ENCODE assay signal across 12 mouse cellular contexts in the genomic region with DNA sequence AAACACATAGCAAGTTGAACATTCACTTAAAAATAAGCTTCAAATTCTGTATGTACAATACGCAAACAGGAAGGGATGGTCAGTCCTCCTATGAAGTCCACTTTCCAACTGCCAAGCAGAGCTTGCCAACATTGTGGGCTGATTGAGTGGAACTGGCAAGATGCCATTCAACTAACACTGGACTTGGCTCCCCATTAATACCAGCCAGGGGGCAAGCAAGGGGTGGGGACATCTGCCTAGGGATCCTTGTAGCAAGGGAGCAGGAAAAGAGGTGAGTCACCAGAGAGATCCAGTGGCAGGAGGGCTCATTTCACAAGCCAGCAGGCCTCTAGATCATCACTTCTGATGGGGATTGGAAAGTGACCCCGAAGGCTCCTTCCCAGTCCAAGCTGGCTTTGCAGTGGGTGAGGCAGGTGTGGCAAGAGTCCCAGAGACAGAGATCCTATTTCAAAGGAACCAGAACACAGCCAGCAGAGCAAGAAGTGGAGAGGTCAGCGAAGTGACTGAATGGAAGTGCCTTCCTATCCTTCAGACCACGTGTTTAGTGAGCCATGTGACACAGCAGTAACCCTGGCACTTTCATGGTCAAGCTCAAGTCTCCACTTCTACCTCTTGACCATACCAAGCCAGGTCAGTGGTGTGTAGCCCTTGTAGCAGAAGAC. TPM values are rescaled to one million over a fixed set of nuclear protein-coding genes. Genes with fewer than 3 reads are reported as not detected.
A peak's percentile ranks its signal among the peaks of the same experiment; 100 is the strongest.
DNase-seq lines count a peak whose midpoint lies in the region; ATAC-seq lines count a peak whose summit lies in the region.
"Had no signal": no experiment of that assay in that cellular context is flagged by ENCODE, and none has a peak within 500 bp of the region (broad histone marks: within the 10 kb centered on the region; RNA-seq: fewer than 3 reads in every experiment).

No protein-coding gene starts in this region.

- DNase-seq in forebrain, embryonic 14.5 days (ENCODE audit: low spot score), result peak; percentile 29
- no peak for DNase-seq in forebrain, embryonic 11.5 days (ENCODE audit: low spot score)
- peak; percentile 40 for DNase-seq in 3134 (ENCODE audit: extremely low read depth, insufficient read length, low spot score)
- DNase-seq in fat pad, adult 2 months (ENCODE audit: extremely low read depth, low read depth, low spot score), result peak; percentile 51
- peak; percentile 57 to 72 for DNase-seq in kidney, postnatal 36 days
- DNase-seq in right cerebral cortex, adult 18-20 months, result no peak
- DNase-seq in urinary bladder, postnatal 10 days (ENCODE audit: low spot score), result no peak
- DNase-seq: layer of hippocampus, postnatal 36 days had no signal

- no peak overlapping the region for H3K4me3 ChIP-seq in forebrain, embryonic 14.5 days (ENCODE audit: low read depth, low read length)
- H3K4me3 ChIP-seq in forebrain, embryonic 11.5 days (ENCODE audit: low read depth, low read length), result no peak overlapping the region
- H3K4me3 ChIP-seq in liver, embryonic 12.5 days, result no peak overlapping the region
- H3K4me3 ChIP-seq: forebrain, embryonic 10.5 days; hindbrain, embryonic 15.5 days had no signal

- no peak overlapping the region for H3K4me2 ChIP-seq in forebrain, embryonic 14.5 days (ENCODE audit: low read length)
- H3K4me2 ChIP-seq in forebrain, embryonic 11.5 days (ENCODE audit: low read depth, low read length, severe bottlenecking), result no peak overlapping the region
- H3K4me2 ChIP-seq in liver, embryonic 12.5 days, result no peak overlapping the region
- H3K4me2 ChIP-seq: hindbrain, embryonic 15.5 days had no signal

- H3K9ac ChIP-seq in forebrain, embryonic 14.5 days (ENCODE audit: low read length), result no peak overlapping the region
- H3K9ac ChIP-seq in forebrain, embryonic 11.5 days (ENCODE audit: low read length), result no peak overlapping the region
- no peak overlapping the region for H3K9ac ChIP-seq in liver, embryonic 12.5 days
- H3K9ac ChIP-seq: hindbrain, embryonic 15.5 days; liver, embryonic 14.5 days had no signal

- H3K27me3 ChIP-seq in forebrain, embryonic 14.5 days (replicated peaks; ENCODE audit: control insufficient read depth, insufficient read depth, low read length), result no peaks in the 10 kb centered on the region
- no peaks in the 10 kb centered on the region for H3K27me3 ChIP-seq in forebrain, embryonic 11.5 days (ENCODE audit: control insufficient read depth, insufficient read depth, low read length)
- H3K27me3 ChIP-seq in liver, embryonic 12.5 days (replicated peaks), result no peaks in the 10 kb centered on the region
- H3K27me3 ChIP-seq: hindbrain, embryonic 15.5 days had no signal

- H3K27ac ChIP-seq in forebrain, embryonic 14.5 days (ENCODE audit: low read depth, low read length), result no peak overlapping the region
- H3K27ac ChIP-seq in forebrain, embryonic 11.5 days (ENCODE audit: low read depth, low read length), result no peak overlapping the region
- H3K27ac ChIP-seq in liver, embryonic 12.5 days, result no peak overlapping the region
- H3K27ac ChIP-seq: forebrain, embryonic 10.5 days; hindbrain, embryonic 15.5 days; liver, embryonic 14.5 days had no signal

- no peaks in the 10 kb centered on the region for H3K36me3 ChIP-seq in forebrain, embryonic 14.5 days (ENCODE audit: control insufficient read depth, insufficient read depth, low read length)
- no peaks in the 10 kb centered on the region for H3K36me3 ChIP-seq in forebrain, embryonic 11.5 days (ENCODE audit: control insufficient read depth, insufficient read depth, low read length)
- H3K36me3 ChIP-seq in liver, embryonic 12.5 days, result no peaks in the 10 kb centered on the region
- H3K36me3 ChIP-seq: forebrain, embryonic 10.5 days; hindbrain, embryonic 15.5 days had no signal

- WGBS in forebrain, embryonic 14.5 days, result 77% methylated on average over 4 of the region's 4 CpGs
- 82% methylated on average over 4 of the region's 4 CpGs for WGBS in forebrain, embryonic 11.5 days
- 61% methylated on average over 4 of the region's 4 CpGs for WGBS in liver, embryonic 12.5 days (ENCODE audit: insufficient replicate concordance)

- peak; percentile 40; the same call in 1 of the 2 replicates for ATAC-seq in forebrain, embryonic 14.5 days
- no peak for ATAC-seq in forebrain, embryonic 11.5 days (replicated peaks; ENCODE audit: low FRiP score)
- no peak for ATAC-seq in liver, embryonic 12.5 days

- H3K4me1 ChIP-seq in forebrain, embryonic 14.5 days (ENCODE audit: control insufficient read depth, insufficient read depth, low read length), result no peaks in the 10 kb centered on the region
- no peaks in the 10 kb centered on the region for H3K4me1 ChIP-seq in forebrain, embryonic 11.5 days (replicated peaks; ENCODE audit: control insufficient read depth, insufficient read depth, low read length)
- no peaks in the 10 kb centered on the region for H3K4me1 ChIP-seq in liver, embryonic 12.5 days
- H3K4me1 ChIP-seq: forebrain, embryonic 10.5 days; hindbrain, embryonic 15.5 days had no signal

- H3K9me3 ChIP-seq in forebrain, embryonic 14.5 days (replicated peaks; ENCODE audit: control insufficient read depth, low read length), result no peaks in the 10 kb centered on the region
- no peaks in the 10 kb centered on the region for H3K9me3 ChIP-seq in forebrain, embryonic 11.5 days (ENCODE audit: control insufficient read depth, low read length)
- H3K9me3 ChIP-seq in liver, embryonic 12.5 days (replicated peaks), result no peaks in the 10 kb centered on the region
- H3K9me3 ChIP-seq: forebrain, embryonic 10.5 days; hindbrain, embryonic 15.5 days had no signal

RNA-seq across cellular contexts. Expression of a gene that starts 53.8 kb away (rescaled TPM):
- 3.2 and 3.5 TPM in 2 replicates for polyA plus RNA-seq in forebrain, embryonic 14.5 days (2014; fragmentation: Nextera tagmentation; extraction: Ambion mirVana)
- polyA plus RNA-seq in forebrain, embryonic 11.5 days (2014; fragmentation: Nextera tagmentation; extraction: Ambion mirVana), result 3.3 and 3.9 TPM in 2 replicates
- 1.1 and 1.6 TPM in 2 replicates for polyA plus RNA-seq in liver, embryonic 12.5 days (2016; fragmentation: Nextera tagmentation; extraction: Ambion mirVana)

Comparison
In these comparisons a context has a peak if more than half of its experiments do, and no peak if none do; other contexts are left out.
1. DNase-seq: peak in forebrain, embryonic 14.5 days (single experiment), 3134 (single experiment), fat pad, adult 2 months (single experiment) and kidney, postnatal 36 days (2 of 2); none in forebrain, embryonic 11.5 days (single experiment), right cerebral cortex, adult 18-20 months (single experiment) and urinary bladder, postnatal 10 days (single experiment).